Mouse (Mus musculus): ENCODE data around the gene Cry1. TPM values are rescaled to one million over a fixed set of nuclear protein-coding genes. Genes with fewer than 3 reads are reported as not detected.
A peak's percentile ranks its signal among the peaks of the same experiment; 100 is the strongest.

Gene Cry1
- total RNA-seq, 2 experiments from 2014 or later = 12.7 to 12.9 TPM

- Histone ChIP-seq H3K27ac (no peak overlapping the region), H3K4me3 (no peak overlapping the region)
- DNase-seq (ENCODE audit: low spot score in 2 of 2) = no peak
- 0 out of 2 replicates have a peak, but pooled peaks have one; percentile 29 for TF ChIP-seq CTCF (conservative IDR thresholded peaks at IDR 0.05)
Observed at GRCm38 (mm10) chr10:85186499-85186794, 1.6 kb upstream of the Cry1 start.

GRCm38 (mm10) chr10:85185639-85186498 is 1.0 kb upstream of the Cry1 start:
- no peak for DNase-seq (ENCODE audit: low spot score in 2 of 2)

GRCm38 (mm10) chr10:85184201-85184963 is 482 bp downstream of the Cry1 start:
- Histone ChIP-seq H3K27ac (peak overlapping the region; percentile 94), H3K4me3 (peak overlapping the region; percentile 75)
- no peak for TF ChIP-seq CTCF (conservative IDR thresholded peaks at IDR 0.05)
- peak in 1 of 2 experiments; percentile 23 for DNase-seq (ENCODE audit: low spot score in 2 of 2)

More at GRCm38 (mm10) chr10:85185639-85186498, 1.0 kb upstream of the Cry1 start:
- peak; percentile 43 for TF ChIP-seq CTCF (conservative IDR thresholded peaks at IDR 0.05)
- H3K27ac ChIP-seq = peak overlapping the region; percentile 94
- H3K4me3 ChIP-seq = peak overlapping the region; percentile 75

GRCm38 (mm10) chr10:85183619-85184018 is 1.2 kb downstream of the Cry1 start:
- TF ChIP-seq CTCF (conservative IDR thresholded peaks at IDR 0.05) = peak; percentile 90
- DNase-seq (ENCODE audit: low spot score in 2 of 2) = peak; percentile 24 to 38
- H3K27ac ChIP-seq = no peak overlapping the region
- peak overlapping the region; percentile 75 for H3K4me3 ChIP-seq

- H3K27ac ChIP-seq = no peak overlapping the region
- no peak for TF ChIP-seq CTCF (conservative IDR thresholded peaks at IDR 0.05)
- peak overlapping the region; percentile 75 for H3K4me3 ChIP-seq
Observed at GRCm38 (mm10) chr10:85182766-85183165, 2.1 kb downstream of the Cry1 start.

GRCm38 (mm10) chr10:85176640-85177039 is 8.2 kb downstream of the Cry1 start:
- DNase-seq (ENCODE audit: low spot score in 2 of 2) = no peak
- Histone ChIP-seq H3K4me3 (no peak overlapping the region), H3K27ac (no peak overlapping the region)
- no peak for TF ChIP-seq CTCF (conservative IDR thresholded peaks at IDR 0.05)

More at GRCm38 (mm10) chr10:85182766-85183165, 2.1 kb downstream of the Cry1 start:
- DNase-seq (ENCODE audit: low spot score in 2 of 2) = no peak

GRCm38 (mm10) chr10:85165306-85165705 is 19.6 kb downstream of the Cry1 start:
- no peak overlapping the region for H3K27ac ChIP-seq
- no peak overlapping the region for H3K4me3 ChIP-seq
- TF ChIP-seq CTCF (conservative IDR thresholded peaks at IDR 0.05) = no peak
- no peak for DNase-seq (ENCODE audit: low spot score in 2 of 2)

- Histone ChIP-seq H3K4me3 (no peak overlapping the region), H3K27ac (no peak overlapping the region)
- DNase-seq (ENCODE audit: low spot score in 2 of 2) = no peak
- no peak for TF ChIP-seq CTCF (conservative IDR thresholded peaks at IDR 0.05)
Observed at GRCm38 (mm10) chr10:85164791-85165190, 20.1 kb downstream of the Cry1 start.

GRCm38 (mm10) chr10:85161745-85162351 is 23.0 kb downstream of the Cry1 start:
- TF ChIP-seq CTCF (conservative IDR thresholded peaks at IDR 0.05) = no peak
- H3K27ac ChIP-seq = peak overlapping the region; percentile 57
- H3K4me3 ChIP-seq = no peak overlapping the region; the same call in 1 of the 2 replicates
- peak in 1 of 2 experiments; percentile 56 for DNase-seq (ENCODE audit: low spot score in 2 of 2)

- no peak overlapping the region for H3K27ac ChIP-seq
- no peak for DNase-seq (ENCODE audit: low spot score in 2 of 2)
- no peak for TF ChIP-seq CTCF (conservative IDR thresholded peaks at IDR 0.05)
Observed at GRCm38 (mm10) chr10:85159989-85160619, 24.8 kb downstream of the Cry1 start.

GRCm38 (mm10) chr10:85157451-85157850 is 27.4 kb downstream of the Cry1 start:
- no peak for DNase-seq (ENCODE audit: low spot score in 2 of 2)
- H3K27ac ChIP-seq = no peak overlapping the region
- H3K4me3 ChIP-seq = no peak overlapping the region
- no peak for TF ChIP-seq CTCF (conservative IDR thresholded peaks at IDR 0.05)

More at GRCm38 (mm10) chr10:85159989-85160619, 24.8 kb downstream of the Cry1 start:
- H3K4me3 ChIP-seq = no peak overlapping the region

- Histone ChIP-seq H3K27ac (no peak overlapping the region), H3K4me3 (no peak overlapping the region)
- peak; percentile 44 to 62 for DNase-seq (ENCODE audit: low spot score in 2 of 2)
- peak; percentile 99; the same call in 1 of the 2 replicates for TF ChIP-seq CTCF (conservative IDR thresholded peaks at IDR 0.05)
Observed at GRCm38 (mm10) chr10:85154195-85154594, 30.7 kb downstream of the Cry1 start.
